Mouse (Mus musculus) liver, adult 2 months (tissue): Measurements from ENCODE around the gene Usp3.

Experiments used
- CTCF ChIP-seq: fragments of 200-500 bp; IDR thresholded peaks from 2 replicates; pipeline ENCODE4 v1.5.1; 2011; ENCODE audit warnings: low read depth, low read length, control low read depth
- POLR2A ChIP-seq: fragments of 200-500 bp; IDR thresholded peaks from 2 replicates; pipeline ENCODE4 v1.6.1; 2011; ENCODE audit warnings: low read length, control low read depth; ENCODE audit not compliant: insufficient read depth; ENCODE audit errors: extremely low read depth

GRCm38 (mm10) chr9:66583244-66583643 is 9.7 kb downstream of the Usp3 start:
- no peak for TF ChIP-seq POLR2A
- TF ChIP-seq CTCF: no peak
